Mouse (Mus musculus) lung, adult 2 months (tissue): ENCODE measurements around the gene Kif4.

ENCODE experiments used
- CTCF ChIP-seq: fragments of 200-500 bp; IDR thresholded peaks from 2 replicates; pipeline ENCODE4 v1.5.1; 2011; ENCODE audit warnings: mild to moderate bottlenecking, low read length, control low read depth; ENCODE audit not compliant: insufficient read depth
- POLR2A ChIP-seq: fragments of 200-500 bp; IDR thresholded peaks from 2 replicates; pipeline ENCODE4 v1.6.1; 2011; ENCODE audit warnings: low read depth, mild to moderate bottlenecking, control low read depth, low read length, borderline replicate concordance; ENCODE audit errors: extremely low read depth

- TF ChIP-seq CTCF, result no peak
- no peak for TF ChIP-seq POLR2A
Observed at GRCm38 (mm10) chrX:100638477-100638876, 12.9 kb downstream of the Kif4 start.
